Mouse (Mus musculus): ENCODE measurements at regions not wholly inside any gene's neighbourhood (a gene's known extent, or its start where the extent isn't known, plus 50 kb on each side); places are given as distances from the start of the nearest gene placed in this dataset.

GRCm38 (mm10) chr2:18607088-18607487 is 65.1 kb upstream of the Commd3 start:
- Histone ChIP-seq H3K4me1 (ENCODE audit: control insufficient read depth, insufficient read depth, low read length) (no peaks in the 10 kb centered on the region), H3K27ac (ENCODE audit: insufficient read depth, low read length) (no peak overlapping the region), H3K9me3 (replicated peaks; ENCODE audit: control insufficient read depth, insufficient read depth, low read length, poor library complexity, severe bottlenecking) (no peaks in the 10 kb centered on the region), H3K36me3 (ENCODE audit: control insufficient read depth, insufficient read depth, low read length, poor library complexity, severe bottlenecking) (no peaks in the 10 kb centered on the region), H3K9ac (ENCODE audit: low read depth, poor library complexity, severe bottlenecking) (no peak overlapping the region), H3K27me3 (ENCODE audit: control insufficient read depth, insufficient read depth, low read length, poor library complexity, severe bottlenecking) (peaks cover 17% of the 10 kb centered on the region), H3K4me3 (ENCODE audit: low read depth, low read length) (no peak overlapping the region)
- TF ChIP-seq POLR2A (IDR thresholded peaks at IDR 0.05; ENCODE audit: insufficient read depth, low read length) (no peak), CTCF (IDR thresholded peaks at IDR 0.05; ENCODE audit: low read depth, low read length) (no peak), EP300 (IDR thresholded peaks at IDR 0.05; ENCODE audit: insufficient read depth, low read depth, low read length) (no peak)

- Histone ChIP-seq H3K4me1 (ENCODE audit: control insufficient read depth, insufficient read depth, low read length) (no peaks in the 10 kb centered on the region), H3K27me3 (ENCODE audit: control insufficient read depth, insufficient read depth, low read length, poor library complexity, severe bottlenecking) (0 out of 2 replicates have a peak, but pooled peaks cover 3% of the 10 kb centered on the region), H3K9me3 (replicated peaks; ENCODE audit: control insufficient read depth, insufficient read depth, low read length, poor library complexity, severe bottlenecking) (0 out of 2 replicates have a peak, but pooled peaks cover 3% of the 10 kb centered on the region), H3K9ac (ENCODE audit: low read depth, poor library complexity, severe bottlenecking) (no peak overlapping the region), H3K27ac (ENCODE audit: insufficient read depth, low read length) (no peak overlapping the region), H3K36me3 (ENCODE audit: control insufficient read depth, insufficient read depth, low read length, poor library complexity, severe bottlenecking) (no peaks in the 10 kb centered on the region), H3K4me3 (ENCODE audit: low read depth, low read length) (no peak overlapping the region)
- no peak for TF ChIP-seq CTCF (IDR thresholded peaks at IDR 0.05; ENCODE audit: low read depth, low read length)
- TF ChIP-seq POLR2A (IDR thresholded peaks at IDR 0.05; ENCODE audit: insufficient read depth, low read length): no peak
- no peak for TF ChIP-seq EP300 (IDR thresholded peaks at IDR 0.05; ENCODE audit: insufficient read depth, low read depth, low read length)
Observed at GRCm38 (mm10) chr2:18592221-18592620, 80.0 kb upstream of the Commd3 start.

- Histone ChIP-seq H3K9ac (ENCODE audit: low read depth, poor library complexity, severe bottlenecking) (peak overlapping the region; percentile 12), H3K4me3 (ENCODE audit: low read depth, low read length) (peak overlapping the region; percentile 68), H3K36me3 (ENCODE audit: control insufficient read depth, insufficient read depth, low read length, poor library complexity, severe bottlenecking) (no peaks in the 10 kb centered on the region), H3K27ac (ENCODE audit: insufficient read depth, low read length) (no peak overlapping the region), H3K9me3 (replicated peaks; ENCODE audit: control insufficient read depth, insufficient read depth, low read length, poor library complexity, severe bottlenecking) (no peaks in the 10 kb centered on the region; the same call in 1 of the 2 replicates), H3K4me1 (ENCODE audit: control insufficient read depth, insufficient read depth, low read length) (no peaks in the 10 kb centered on the region), H3K27me3 (ENCODE audit: control insufficient read depth, insufficient read depth, low read length, poor library complexity, severe bottlenecking) (0 out of 2 replicates have a peak, but pooled peaks cover 3% of the 10 kb centered on the region)
- TF ChIP-seq POLR2A (IDR thresholded peaks at IDR 0.05; ENCODE audit: insufficient read depth, low read length) (no peak), CTCF (IDR thresholded peaks at IDR 0.05; ENCODE audit: low read depth, low read length) (no peak), EP300 (IDR thresholded peaks at IDR 0.05; ENCODE audit: insufficient read depth, low read depth, low read length) (no peak)
Observed at GRCm38 (mm10) chr2:18588232-18588631, 84.0 kb upstream of the Commd3 start.

DNA sequence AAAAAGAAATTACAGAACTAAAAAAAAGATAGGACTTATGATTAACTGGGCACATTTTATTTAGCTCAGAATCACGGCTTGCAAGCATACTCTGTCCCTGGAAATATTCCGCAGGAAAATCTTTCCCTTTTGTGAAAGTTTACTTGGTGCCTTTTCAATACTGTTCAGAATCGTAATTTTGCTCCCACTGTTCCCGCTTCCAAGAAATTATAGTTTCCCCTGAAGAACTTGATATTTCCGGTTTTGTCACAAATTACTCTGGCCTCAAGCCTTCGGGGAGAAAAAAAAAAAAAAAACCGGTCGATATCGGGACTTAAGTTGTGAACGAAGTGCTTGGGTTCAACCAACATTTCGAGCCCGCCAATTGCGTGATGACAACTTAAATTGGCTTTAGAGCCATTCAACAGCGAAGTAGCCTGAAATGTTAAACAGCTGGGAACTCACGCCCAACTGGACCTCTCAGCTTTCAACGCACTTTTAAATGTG is 84.4 kb upstream of the Commd3 start:
- Histone ChIP-seq H3K9me3 (replicated peaks; ENCODE audit: control insufficient read depth, insufficient read depth, low read length, poor library complexity, severe bottlenecking) (no peaks in the 10 kb centered on the region; the same call in 1 of the 2 replicates), H3K9ac (ENCODE audit: low read depth, poor library complexity, severe bottlenecking) (peak overlapping the region; percentile 12), H3K36me3 (ENCODE audit: control insufficient read depth, insufficient read depth, low read length, poor library complexity, severe bottlenecking) (no peaks in the 10 kb centered on the region), H3K27ac (ENCODE audit: insufficient read depth, low read length) (no peak overlapping the region), H3K27me3 (ENCODE audit: control insufficient read depth, insufficient read depth, low read length, poor library complexity, severe bottlenecking) (0 out of 2 replicates have a peak, but pooled peaks cover 3% of the 10 kb centered on the region), H3K4me1 (ENCODE audit: control insufficient read depth, insufficient read depth, low read length) (no peaks in the 10 kb centered on the region), H3K4me3 (ENCODE audit: low read depth, low read length) (peak overlapping the region; percentile 68)
- no peak for TF ChIP-seq POLR2A (IDR thresholded peaks at IDR 0.05; ENCODE audit: insufficient read depth, low read length)

DNA sequence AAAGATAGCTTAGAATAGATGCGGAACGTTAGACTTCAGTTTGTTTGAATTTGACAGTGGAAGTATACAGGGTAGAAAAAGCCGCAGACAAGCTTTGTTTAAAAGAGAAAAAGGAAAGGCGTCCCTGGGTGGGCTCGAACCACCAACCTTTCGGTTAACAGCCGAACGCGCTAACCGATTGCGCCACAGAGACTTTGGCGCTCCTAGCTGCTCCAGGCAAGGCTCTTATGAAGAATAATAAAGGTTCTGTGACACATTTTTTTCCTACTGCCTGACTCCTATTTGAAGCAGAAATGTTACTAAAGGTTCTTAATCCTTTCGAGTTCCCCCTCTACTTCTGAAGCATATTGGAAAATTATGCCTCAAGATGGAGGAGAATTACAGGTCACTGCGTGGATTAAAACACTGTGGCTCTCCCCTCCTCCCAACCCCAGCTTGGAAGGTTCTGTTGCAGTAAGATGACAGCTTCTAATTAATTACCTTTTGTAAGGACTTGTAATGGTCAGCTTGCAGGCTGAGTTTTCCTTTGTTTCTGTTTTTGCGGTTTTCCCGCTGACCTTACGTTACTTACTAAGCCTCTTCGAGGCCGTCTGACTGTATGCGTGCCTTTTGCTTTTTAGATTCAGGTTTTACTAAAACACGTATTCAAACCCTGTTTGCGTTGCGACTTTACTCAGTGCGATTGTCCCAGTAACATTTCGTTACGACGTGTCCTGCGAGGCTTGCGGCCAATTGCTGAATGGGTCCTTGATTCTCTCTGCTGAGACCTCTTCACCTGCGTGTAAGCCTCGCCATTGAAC is 85.1 kb upstream of the Commd3 start:
- no peak overlapping the region for H3K27ac ChIP-seq (ENCODE audit: insufficient read depth, low read length)
- TF ChIP-seq POLR2A (IDR thresholded peaks at IDR 0.05; ENCODE audit: insufficient read depth, low read length) (no peak), CTCF (IDR thresholded peaks at IDR 0.05; ENCODE audit: low read depth, low read length) (no peak), EP300 (IDR thresholded peaks at IDR 0.05; ENCODE audit: insufficient read depth, low read depth, low read length) (no peak)
- H3K9ac ChIP-seq (ENCODE audit: low read depth, poor library complexity, severe bottlenecking): peak overlapping the region; percentile 12; the same call in 1 of the 2 replicates

More for the DNA sequence above, 85.1 kb upstream of the Commd3 start:
- Histone ChIP-seq H3K9me3 (replicated peaks; ENCODE audit: control insufficient read depth, insufficient read depth, low read length, poor library complexity, severe bottlenecking) (no peaks in the 10 kb centered on the region; the same call in 1 of the 2 replicates), H3K27me3 (ENCODE audit: control insufficient read depth, insufficient read depth, low read length, poor library complexity, severe bottlenecking) (0 out of 2 replicates have a peak, but pooled peaks cover 3% of the 10 kb centered on the region), H3K36me3 (ENCODE audit: control insufficient read depth, insufficient read depth, low read length, poor library complexity, severe bottlenecking) (no peaks in the 10 kb centered on the region), H3K4me1 (ENCODE audit: control insufficient read depth, insufficient read depth, low read length) (no peaks in the 10 kb centered on the region), H3K4me3 (ENCODE audit: low read depth, low read length) (peak overlapping the region; percentile 56)
